7 mouse cellular contexts compared by ENCODE assay signal in the genomic region with DNA sequence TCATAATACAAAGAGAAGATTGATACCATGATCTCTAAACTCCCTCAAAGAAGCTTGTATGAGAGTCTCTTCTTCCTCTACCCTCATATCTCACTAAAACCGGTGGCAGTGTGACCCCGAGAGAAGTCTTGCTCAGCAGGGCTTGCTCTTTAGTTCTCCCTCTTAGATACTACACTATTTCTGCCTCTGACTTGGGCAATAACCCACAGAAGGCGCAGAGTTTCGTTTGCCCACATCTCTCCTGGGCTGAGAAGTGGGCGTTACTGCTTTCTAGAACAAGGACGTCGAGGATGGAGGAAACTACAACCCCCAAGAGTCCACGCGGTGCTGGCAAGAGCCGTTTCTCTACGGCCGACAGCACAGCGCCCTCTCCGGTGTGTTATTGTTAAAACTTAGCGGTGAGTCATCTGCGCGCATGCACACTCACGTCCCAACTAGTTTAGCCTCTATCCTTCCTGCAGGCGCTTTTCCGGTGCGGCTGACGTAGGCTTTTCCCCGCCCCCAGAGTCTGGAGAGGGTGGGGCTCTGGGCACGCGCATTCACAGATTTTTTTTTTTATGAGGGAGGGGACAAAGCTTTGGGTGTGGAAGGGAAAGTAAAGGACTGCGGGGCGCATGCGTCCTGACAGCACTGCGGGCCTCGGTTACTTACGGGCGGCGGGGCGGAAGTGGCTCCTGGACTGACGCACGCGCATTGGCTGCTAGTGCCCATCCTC. TPM values are rescaled to one million over a fixed set of nuclear protein-coding genes. Genes with fewer than 3 reads are reported as not detected.
DNase-seq lines count a peak whose midpoint lies in the region; ATAC-seq lines count a peak whose summit lies in the region.

No protein-coding gene starts in this region.

- H3K9ac ChIP-seq in intestine, embryonic 16.5 days (ENCODE audit: low read depth, low read length), result peak overlapping the region; percentile 63
- peak overlapping the region; percentile 51 for H3K9ac ChIP-seq in midbrain, embryonic 11.5 days (ENCODE audit: low read length)

- no peaks in the 10 kb centered on the region for H3K4me1 ChIP-seq in intestine, embryonic 16.5 days (ENCODE audit: control insufficient read depth, insufficient read depth, low read length)
- H3K4me1 ChIP-seq in midbrain, embryonic 11.5 days (ENCODE audit: control insufficient read depth, insufficient read depth, low read length), result peaks cover 5% of the 10 kb centered on the region; the same call in 1 of the 2 replicates

- peak overlapping the region; percentile 60 for H3K27ac ChIP-seq in intestine, embryonic 16.5 days (ENCODE audit: low read length)
- no peak overlapping the region for H3K27ac ChIP-seq in midbrain, embryonic 11.5 days (ENCODE audit: low read depth, low read length)

- under 1% methylated on average over 37 of the region's 37 CpGs for WGBS in intestine, embryonic 16.5 days
- 1% methylated on average over 37 of the region's 37 CpGs for WGBS in midbrain, embryonic 11.5 days

- peak overlapping the region; percentile 88 for H3K4me3 ChIP-seq in intestine, embryonic 16.5 days (ENCODE audit: low read length)
- peak overlapping the region; percentile 63 for H3K4me3 ChIP-seq in midbrain, embryonic 11.5 days (ENCODE audit: low read depth, low read length)

- H3K36me3 ChIP-seq in intestine, embryonic 16.5 days (ENCODE audit: control insufficient read depth, insufficient read depth, low read length), result no peaks in the 10 kb centered on the region
- H3K36me3 ChIP-seq in midbrain, embryonic 11.5 days (ENCODE audit: control insufficient read depth, insufficient read depth, low read length), result no peaks in the 10 kb centered on the region

- ATAC-seq in intestine, embryonic 16.5 days, result peak; percentile 97
- ATAC-seq in midbrain, embryonic 11.5 days (ENCODE audit: low FRiP score), result peak; percentile 97

- no peaks in the 10 kb centered on the region for H3K9me3 ChIP-seq in intestine, embryonic 16.5 days (ENCODE audit: control insufficient read depth, low read length)
- H3K9me3 ChIP-seq in midbrain, embryonic 11.5 days (ENCODE audit: control insufficient read depth, low read length), result no peaks in the 10 kb centered on the region

- H3K4me2 ChIP-seq in intestine, embryonic 16.5 days (ENCODE audit: low read depth, low read length), result peak overlapping the region; percentile 57
- peak overlapping the region; percentile 45 for H3K4me2 ChIP-seq in midbrain, embryonic 11.5 days

- intact Hi-C loops in left cerebral cortex, postnatal 36 days (cut with DNase I), result loop anchor here (1.0 to 5.0 kb wide), 2 partner anchors 40 to 76 kb away; a partner anchor contains a TSS

- no peaks in the 10 kb centered on the region for H3K27me3 ChIP-seq in intestine, embryonic 16.5 days (replicated peaks; ENCODE audit: control insufficient read depth, insufficient read depth, low read length)
- no peaks in the 10 kb centered on the region for H3K27me3 ChIP-seq in midbrain, embryonic 11.5 days (ENCODE audit: control insufficient read depth, insufficient read depth, low read length)

- peak; percentile 99 for DNase-seq in adrenal gland, adult 8-10 months
- DNase-seq in embryo, embryonic 9.5 days (ENCODE audit: extremely low spot score), result peak; percentile 99
- peak; percentile 88 to 96 for DNase-seq in gastrocnemius, postnatal 4 days (ENCODE audit: low spot score in 2 of 2)
- peak; percentile 98 for DNase-seq in left cerebral cortex, postnatal 36 days (ENCODE audit: low spot score in 2 of 2)
- DNase-seq in midbrain, embryonic 11.5 days (ENCODE audit: low spot score, missing footprints), result peak; percentile 100
- peak; percentile 100 for DNase-seq in skeletal muscle tissue, adult 2 months (ENCODE audit: low read depth, low spot score)

RNA-seq across cellular contexts. Expression of a gene that starts 0.4 kb away (rescaled TPM):
- 10 to 100 TPM; 39.7 to 40.5 (median 40.0) TPM for total RNA-seq in adrenal gland, adult 8-10 months (2022)
- total RNA-seq in gastrocnemius, postnatal 4 days (2021), result 10 to 100 TPM; 12.4 to 14.0 TPM
- 3.1 and 3.8 TPM in 2 replicates for polyA plus RNA-seq in intestine, embryonic 16.5 days (2015; fragmentation: Nextera tagmentation; extraction: Ambion mirVana)
- 10 to 100 TPM; 10.5 to 12.8 TPM for total RNA-seq in left cerebral cortex, postnatal 36 days (2021)
- polyA plus RNA-seq in midbrain, embryonic 11.5 days (2014; fragmentation: Nextera tagmentation; extraction: Ambion mirVana), result 14.9 and 15.9 TPM in 2 replicates
